Mouse (Mus musculus) limb, embryonic 14.5 days (tissue): ENCODE results near the gene Grpr. TPM values are rescaled to one million over a fixed set of nuclear protein-coding genes. Genes with fewer than 3 reads are reported as not detected.

Experiments
- ATAC-seq: fragments of 200-750 bp; cut with Nextera tagmentation; 2 replicates; pipeline ENCODE4 v1.8.0; 2017; ENCODE audit warnings: low read depth, moderate number of reproducible peaks, moderate TSS enrichment; ENCODE audit not compliant: low FRiP score
- DNase-seq: peaks from one replicate; pipeline ENCODE4 v3.0.0-alpha.2; 2015; ENCODE audit warnings: low spot score
- H3K27ac ChIP-seq: fragments of 300-500 bp; sonication (generic); replicated peaks from 2 replicates; pipeline ENCODE4 v1.5.1; 2014; ENCODE audit warnings: low read depth, mild to moderate bottlenecking, low read length, moderate library complexity, mixed read lengths
- H3K27me3 ChIP-seq: fragments of 300-500 bp; sonication (generic); 2 replicates; pipeline ENCODE4 v1.6.1; 2014; ENCODE audit warnings: low read length, mixed read lengths; ENCODE audit not compliant: control insufficient read depth, insufficient read depth
- H3K36me3 ChIP-seq: fragments of 300-500 bp; sonication (generic); 2 replicates; pipeline ENCODE4 v1.6.1; 2014; ENCODE audit warnings: mild to moderate bottlenecking, low read length, moderate library complexity, mixed read lengths; ENCODE audit not compliant: control insufficient read depth, insufficient read depth
- H3K4me1 ChIP-seq: fragments of 300-500 bp; sonication (generic); 2 replicates; pipeline ENCODE4 v1.6.1; 2014; ENCODE audit warnings: antibody characterized with exemption, low read length, mixed read lengths; ENCODE audit not compliant: control insufficient read depth, insufficient read depth
- H3K4me2 ChIP-seq: fragments of 300-500 bp; sonication (generic); replicated peaks from 2 replicates; pipeline ENCODE4 v1.6.1; 2014; ENCODE audit warnings: low read depth, mild to moderate bottlenecking, low read length, moderate library complexity; ENCODE audit not compliant: severe bottlenecking
- H3K4me3 ChIP-seq: fragments of 300-500 bp; sonication (generic); replicated peaks from 2 replicates; pipeline ENCODE4 v1.5.1; 2014; ENCODE audit warnings: low read length
- H3K9ac ChIP-seq: fragments of 300-500 bp; sonication (generic); 2 replicates; pipeline ENCODE4 v1.6.1; 2014; ENCODE audit warnings: mild to moderate bottlenecking, low read depth, low read length, moderate library complexity; ENCODE audit not compliant: severe bottlenecking
- H3K9me3 ChIP-seq: fragments of 300-500 bp; sonication (generic); 2 replicates; pipeline ENCODE4 v1.6.1; 2016; ENCODE audit warnings: low read length; ENCODE audit not compliant: control insufficient read depth
- POLR2A ChIP-seq: fragments of 200-500 bp; IDR thresholded peaks from 2 replicates; pipeline ENCODE4 v1.8.0; 2012; ENCODE audit warnings: inconsistent platforms, mild to moderate bottlenecking, moderate library complexity, borderline replicate concordance; ENCODE audit not compliant: insufficient read depth, insufficient read length; ENCODE audit errors: extremely low read depth
- WGBS: fragments of 180-500 bp; shearing (Covaris S2); extraction: QIAGEN DNeasy Blood & Tissue Kit; methylation state at CpG from one replicate; pipeline ENCODE4 v1.1.7; 2014; 5-methylcytosine and 5-hydroxymethylcytosine counted together
- polyA plus RNA-seq, 2 experiments: library from polyadenylated mRNA; depleted of rRNA in 1 of 2; stranded (reverse) in 1 of 2; unstranded in 1 of 2; fragments of >200 nt; fragmentation: Nextera tagmentation in 1 of 2; extraction: Ambion mirVana in 1 of 2; gene quantifications; 2 replicates each; pipeline versions ENCODE4 v1.2.1 to v1.2.3; 2012 to 2014

Grpr gene
- polyA plus RNA-seq, 2 experiments: 0.97 to 2.0 TPM

DNA sequence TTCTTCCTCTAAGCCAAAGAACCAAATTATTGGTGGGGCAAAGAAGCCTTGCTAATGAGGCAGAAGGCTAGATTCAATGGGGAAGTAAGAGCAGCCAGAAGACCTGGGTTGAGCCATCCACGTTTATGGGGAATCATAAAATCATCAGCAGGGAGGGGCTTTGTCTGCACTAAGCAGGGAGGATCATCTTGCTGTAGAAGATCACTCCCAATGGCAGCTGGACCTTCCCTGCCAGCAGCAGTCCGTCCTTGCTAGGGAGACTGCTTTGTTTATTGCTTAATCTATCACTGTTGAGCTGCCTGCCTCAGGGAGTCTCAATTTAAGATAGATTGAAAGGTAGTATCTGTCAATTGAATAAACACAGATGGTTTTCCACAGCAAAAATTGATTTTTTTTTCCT is 37.7 kb downstream of the Grpr start:
- WGBS: 18% methylated on average over 2 of the region's 2 CpGs

DNA sequence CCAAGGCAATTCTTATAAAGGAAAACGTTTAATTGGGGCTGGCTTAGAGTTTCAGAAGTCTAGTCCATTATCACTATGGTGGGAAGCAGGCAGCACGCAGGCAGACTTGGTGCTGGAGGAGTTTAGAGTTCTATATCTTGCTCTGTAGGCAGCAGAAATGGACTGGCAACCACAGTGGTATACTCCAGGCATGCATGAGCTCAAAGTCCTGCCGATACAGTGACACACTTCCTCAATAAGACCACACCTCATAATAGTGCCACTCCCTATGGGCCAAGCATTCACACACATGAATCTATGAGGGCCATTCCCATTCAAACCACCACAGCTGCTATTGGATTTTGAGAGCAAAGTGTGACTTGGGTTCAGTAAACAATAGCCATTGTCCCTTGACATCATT is 47.4 kb downstream of the Grpr start:
- Histone ChIP-seq H3K4me1 (no peaks in the 10 kb centered on the region), H3K4me3 (no peak overlapping the region), H3K27ac (no peak overlapping the region), H3K36me3 (no peaks in the 10 kb centered on the region), H3K9ac (no peak overlapping the region), H3K9me3 (no peaks in the 10 kb centered on the region), H3K27me3 (no peaks in the 10 kb centered on the region; the same call in 1 of the 2 replicates), H3K4me2 (no peak overlapping the region)
- DNase-seq (no peak), ATAC-seq (no peak)
- 70% methylated on average over 3 of the region's 3 CpGs for WGBS
- no peak for TF ChIP-seq POLR2A

More for the DNA sequence above, 37.7 kb downstream of the Grpr start:
- DNase-seq: no peak
- no peak for TF ChIP-seq POLR2A
- H3K9ac ChIP-seq: no peak overlapping the region
- no peak overlapping the region for H3K4me3 ChIP-seq
- H3K4me2 ChIP-seq: no peak overlapping the region
- no peaks in the 10 kb centered on the region for H3K36me3 ChIP-seq
- H3K27me3 ChIP-seq: 0 out of 2 replicates have a peak, but pooled peaks cover 3% of the 10 kb centered on the region
- no peak for ATAC-seq
- no peaks in the 10 kb centered on the region for H3K4me1 ChIP-seq
- H3K27ac ChIP-seq: no peak overlapping the region
- H3K9me3 ChIP-seq: no peaks in the 10 kb centered on the region

Other genes with a start within 250 kb of the Grpr start
- gene Rnf138rt1, start 211.7 kb upstream of the Grpr start, polyA plus RNA-seq (2012; rRNA removed): 0.28 and 0.42 TPM in 2 replicates
- not detected in 2 replicates for gene Rnf138rt1, start 211.7 kb upstream of the Grpr start, polyA plus RNA-seq (2014; fragmentation: Nextera tagmentation; extraction: Ambion mirVana)